Mouse (Mus musculus) kidney, embryonic 15.5 days (tissue): ENCODE results near the gene Scamp2. TPM values are rescaled to one million over a fixed set of nuclear protein-coding genes. Genes with fewer than 3 reads are reported as not detected.

Experiments
- ATAC-seq: fragments of 200-750 bp; cut with Nextera tagmentation; replicated peaks from 2 replicates; pipeline ENCODE4 v1.8.0; 2017; ENCODE audit warnings: moderate TSS enrichment; ENCODE audit not compliant: low FRiP score
- H3K27ac ChIP-seq: fragments of 300-500 bp; sonication (generic); 2 replicates; pipeline ENCODE4 v1.5.1; 2015; ENCODE audit warnings: mild to moderate bottlenecking, inconsistent platforms
- H3K27me3 ChIP-seq: fragments of 300-500 bp; sonication (generic); 2 replicates; pipeline ENCODE4 v1.6.1; 2015; ENCODE audit warnings: inconsistent platforms
- H3K36me3 ChIP-seq: fragments of 300-500 bp; sonication (generic); 2 replicates; pipeline ENCODE4 v1.6.1; 2015; ENCODE audit warnings: inconsistent platforms
- H3K4me1 ChIP-seq: fragments of 300-500 bp; sonication (generic); 2 replicates; pipeline ENCODE4 v1.6.1; 2015; ENCODE audit warnings: inconsistent platforms
- H3K4me2 ChIP-seq: fragments of 300-500 bp; sonication (generic); 2 replicates; pipeline ENCODE4 v1.6.1; 2015; ENCODE audit warnings: moderate library complexity, mild to moderate bottlenecking, inconsistent platforms
- H3K4me3 ChIP-seq: fragments of 300-500 bp; sonication (generic); replicated peaks from 2 replicates; pipeline ENCODE4 v1.5.1; 2015; ENCODE audit warnings: mild to moderate bottlenecking, inconsistent platforms
- H3K9ac ChIP-seq: fragments of 300-500 bp; sonication (generic); 2 replicates; pipeline ENCODE4 v1.6.1; 2015; ENCODE audit warnings: mild to moderate bottlenecking, inconsistent platforms
- H3K9me3 ChIP-seq: fragments of 300-500 bp; sonication (generic); replicated peaks from 2 replicates; pipeline ENCODE4 v1.6.1; 2016; ENCODE audit warnings: inconsistent platforms
- WGBS: fragments of 180-500 bp; shearing (Covaris S2); methylation state at CpG from one replicate; pipeline ENCODE4 v1.1.7; 2015; ENCODE audit warnings: mixed read lengths; 5-methylcytosine and 5-hydroxymethylcytosine counted together
- polyA plus RNA-seq: library from polyadenylated mRNA; unstranded; fragments of >200 nt; fragmentation: Nextera tagmentation; extraction: Ambion mirVana; gene quantifications from 2 replicates; pipeline ENCODE4 v1.2.1, GENCODE M21; 2015

Gene Scamp2
- polyA plus RNA-seq, 1 experiment from 2014 or later: 85.5 TPM

DNA sequence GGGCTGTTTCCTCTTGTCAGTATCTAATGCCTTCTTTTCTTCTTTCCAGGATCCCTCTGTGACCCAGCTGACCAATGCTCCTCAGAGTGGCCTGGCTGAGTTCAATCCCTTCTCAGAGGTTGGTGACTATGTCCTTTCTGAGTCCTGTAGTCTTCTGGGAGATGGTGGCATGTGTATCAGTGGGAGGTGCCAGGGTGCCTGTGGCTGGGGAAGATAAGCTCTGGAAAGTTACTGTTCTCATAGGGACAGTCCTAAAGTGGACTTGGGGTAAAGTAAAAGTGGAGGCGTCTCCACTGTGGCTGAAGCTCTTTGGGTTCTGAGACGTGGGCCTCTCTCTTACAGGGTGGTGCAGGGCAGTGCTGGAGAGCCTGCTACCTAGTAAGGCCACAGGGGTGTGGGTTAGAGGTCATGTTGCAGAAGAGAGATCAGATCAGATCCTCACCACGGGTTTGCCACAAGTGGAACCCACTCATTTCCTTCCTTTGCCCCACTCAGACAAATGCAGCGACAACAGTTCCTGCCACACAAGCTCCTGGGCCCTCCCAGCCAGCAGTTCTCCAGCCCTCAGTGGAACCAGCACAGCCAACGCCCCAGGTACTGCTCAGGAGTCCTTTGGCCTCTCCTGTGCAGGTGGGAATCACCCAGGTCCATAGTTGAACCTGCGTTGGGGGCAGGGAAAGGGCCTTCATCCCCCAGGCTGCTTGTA lies 16.6 kb downstream of the Scamp2 start:
- WGBS: 88% methylated on average over 6 of the region's 6 CpGs
- ATAC-seq: no peak
- no peaks in the 10 kb centered on the region for H3K9me3 ChIP-seq
- H3K4me2 ChIP-seq: no peak overlapping the region
- no peak overlapping the region for H3K9ac ChIP-seq
- H3K4me3 ChIP-seq: no peak overlapping the region
- peaks cover 62% of the 10 kb centered on the region for H3K36me3 ChIP-seq
- no peaks in the 10 kb centered on the region for H3K4me1 ChIP-seq
- H3K27me3 ChIP-seq: no peaks in the 10 kb centered on the region
- no peak overlapping the region for H3K27ac ChIP-seq

DNA sequence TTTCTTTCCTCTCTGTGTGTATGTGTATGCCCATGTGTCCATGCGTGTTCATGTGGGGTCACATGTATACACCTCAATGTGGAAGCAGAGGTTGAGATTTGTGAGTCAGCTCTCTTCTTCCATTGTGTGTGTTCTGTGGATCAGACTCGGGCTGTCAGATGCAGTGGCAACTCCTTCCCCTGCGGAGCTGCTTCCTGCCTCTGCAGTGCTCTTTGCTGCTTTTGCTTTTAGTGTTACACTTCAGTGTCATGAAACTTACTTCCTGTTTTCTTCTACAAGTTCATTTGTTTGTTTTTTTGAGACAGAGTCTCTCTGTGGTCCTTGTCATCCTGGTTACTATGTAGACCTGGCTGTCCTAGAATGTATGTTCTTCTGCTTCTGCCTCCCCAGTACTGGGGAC lies 24.2 kb downstream of the Scamp2 start:
- Histone ChIP-seq H3K4me2 (no peak overlapping the region), H3K36me3 (peaks cover 80% of the 10 kb centered on the region), H3K4me3 (no peak overlapping the region), H3K9ac (no peak overlapping the region), H3K27me3 (no peaks in the 10 kb centered on the region), H3K9me3 (no peaks in the 10 kb centered on the region), H3K4me1 (peaks cover 11% of the 10 kb centered on the region), H3K27ac (no peak overlapping the region)
- ATAC-seq: no peak
- WGBS: 82% methylated on average over 3 of the region's 3 CpGs

DNA sequence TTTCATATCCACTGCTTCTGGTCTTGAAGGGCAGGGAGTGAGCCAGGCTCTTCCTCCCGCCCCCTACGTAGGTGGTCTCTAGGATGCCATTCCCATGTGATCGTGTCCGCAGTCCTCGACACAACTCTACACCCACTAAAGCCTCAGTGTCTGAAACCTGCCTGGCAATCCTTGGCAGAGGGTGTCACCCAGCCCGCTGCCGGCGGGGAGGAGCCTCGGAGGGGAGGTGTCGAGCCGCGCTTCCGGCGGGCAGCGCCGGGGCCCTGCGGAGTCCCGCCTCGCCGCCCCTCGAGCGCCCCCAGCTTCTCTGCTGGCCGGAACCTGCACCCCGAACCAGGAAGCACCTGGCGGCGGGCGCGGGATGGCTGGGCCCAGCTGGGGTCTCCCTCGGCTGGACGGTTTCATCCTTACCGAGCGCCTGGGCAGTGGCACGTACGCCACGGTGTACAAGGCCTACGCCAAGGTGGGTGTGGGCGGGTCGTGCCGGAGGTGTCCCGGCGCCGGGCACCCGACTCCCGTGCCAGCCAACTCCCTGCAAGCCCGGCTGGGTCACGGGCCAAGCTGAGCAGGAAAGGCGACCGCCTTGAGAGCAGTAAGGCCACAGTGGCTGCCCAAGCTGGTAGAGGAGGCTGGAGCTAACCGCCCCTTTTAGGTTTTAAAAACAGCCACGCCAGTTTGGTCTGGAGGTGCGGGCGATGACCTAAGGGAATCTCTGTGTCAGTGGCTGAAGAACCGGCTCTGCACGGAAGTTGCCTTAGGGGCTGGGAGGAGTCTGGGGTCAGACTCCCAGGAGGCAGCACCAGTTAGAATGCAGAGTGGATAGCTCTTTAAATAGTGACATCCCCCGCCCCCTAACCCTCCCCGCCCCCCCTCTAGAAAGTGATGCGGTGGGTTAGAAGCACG lies 28.7 kb downstream of the Scamp2 start, which contains the start of gene Ulk3:
Gene Ulk3, plus strand, starts transcription at position 229 of the 903 bp plus-strand sequence.
- Histone ChIP-seq H3K27me3 (no peaks in the 10 kb centered on the region), H3K4me2 (peak within 1 kb of the TSS; percentile 95), H3K9ac (peak within 1 kb of the TSS; percentile 70), H3K27ac (peak within 1 kb of the TSS; percentile 94), H3K9me3 (no peaks in the 10 kb centered on the region), H3K4me1 (peaks cover 37% of the 10 kb centered on the region), H3K4me3 (peak within 1 kb of the TSS; percentile 87), H3K36me3 (peaks cover 49% of the 10 kb centered on the region)
- ATAC-seq: peak; percentile 81
- under 1% methylated on average over 58 of the region's 58 CpGs for WGBS

GRCm38 (mm10) chr9:57590726-57591125 lies 30.0 kb downstream of the Scamp2 start:
- Histone ChIP-seq H3K9ac (no peak overlapping the region), H3K9me3 (no peaks in the 10 kb centered on the region), H3K27ac (no peak overlapping the region), H3K27me3 (no peaks in the 10 kb centered on the region), H3K4me1 (peaks cover 38% of the 10 kb centered on the region), H3K4me3 (no peak overlapping the region), H3K4me2 (peak overlapping the region; percentile 95; the same call in 1 of the 2 replicates), H3K36me3 (peaks cover 49% of the 10 kb centered on the region)
- no peak for ATAC-seq
- 44% methylated on average over 5 of the region's 5 CpGs for WGBS

DNA sequence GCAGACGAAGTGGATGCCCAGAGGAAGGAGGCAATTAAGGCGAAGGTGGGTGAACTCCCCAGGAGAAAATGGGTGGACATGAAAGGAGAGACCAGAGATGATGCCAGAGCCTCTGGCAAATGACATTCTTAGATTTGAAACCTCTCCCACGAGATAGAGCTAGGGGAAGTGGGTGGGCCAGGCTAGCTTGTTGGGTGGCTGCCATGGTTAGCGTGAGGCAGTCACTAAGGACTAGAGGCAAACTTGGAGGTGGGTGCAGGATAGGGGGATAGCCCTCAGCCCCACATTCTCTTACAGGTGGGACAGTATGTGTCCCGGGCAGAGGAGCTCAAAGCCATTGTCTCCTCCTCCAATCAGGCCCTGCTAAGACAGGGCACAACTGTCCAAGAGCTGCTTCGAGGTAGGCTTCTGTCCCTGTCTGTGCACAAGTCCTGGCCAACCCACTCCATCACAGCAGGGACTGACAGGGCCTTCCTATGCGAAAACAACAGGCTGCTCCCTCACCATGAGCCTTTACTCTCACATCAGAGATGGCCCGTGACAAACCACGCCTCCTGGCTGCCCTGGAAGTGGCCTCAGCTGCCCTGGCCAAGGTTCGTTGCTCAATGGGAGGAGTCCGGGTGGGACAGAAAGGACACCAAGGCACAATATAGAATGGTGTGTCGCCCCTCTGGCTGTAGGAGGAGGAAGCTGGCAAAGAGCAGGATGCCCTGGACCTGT lies 32.9 kb downstream of the Scamp2 start:
- 36% methylated on average over 12 of the region's 12 CpGs for WGBS
- Histone ChIP-seq H3K27me3 (no peaks in the 10 kb centered on the region), H3K36me3 (peaks cover 27% of the 10 kb centered on the region), H3K9ac (no peak overlapping the region), H3K4me1 (peaks cover 49% of the 10 kb centered on the region), H3K4me3 (no peak overlapping the region), H3K27ac (0 out of 2 replicates have a peak overlapping the region, but pooled peaks have one; percentile 43), H3K4me2 (peak overlapping the region; percentile 3; the same call in 1 of the 2 replicates), H3K9me3 (no peaks in the 10 kb centered on the region)
- ATAC-seq: peak; percentile 52

DNA sequence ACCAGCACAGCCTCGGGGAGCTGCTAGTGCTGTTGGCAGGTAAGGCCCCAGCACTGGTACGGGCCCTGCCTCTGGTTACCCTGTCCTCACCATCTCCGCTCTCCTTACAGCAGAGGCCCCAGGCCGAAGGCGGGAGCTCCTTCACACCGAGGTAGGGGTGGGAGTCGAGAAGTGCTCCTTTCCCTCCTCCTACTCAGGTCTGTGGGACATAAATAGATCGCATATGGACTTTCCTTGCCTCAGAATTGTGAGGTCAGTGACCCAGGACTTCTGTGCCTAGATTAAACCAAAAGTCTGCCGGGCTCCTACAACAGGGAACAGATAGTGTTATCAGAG lies 33.4 kb downstream of the Scamp2 start:
- WGBS: 45% methylated on average over 9 of the region's 9 CpGs
- no peak for ATAC-seq

DNA sequence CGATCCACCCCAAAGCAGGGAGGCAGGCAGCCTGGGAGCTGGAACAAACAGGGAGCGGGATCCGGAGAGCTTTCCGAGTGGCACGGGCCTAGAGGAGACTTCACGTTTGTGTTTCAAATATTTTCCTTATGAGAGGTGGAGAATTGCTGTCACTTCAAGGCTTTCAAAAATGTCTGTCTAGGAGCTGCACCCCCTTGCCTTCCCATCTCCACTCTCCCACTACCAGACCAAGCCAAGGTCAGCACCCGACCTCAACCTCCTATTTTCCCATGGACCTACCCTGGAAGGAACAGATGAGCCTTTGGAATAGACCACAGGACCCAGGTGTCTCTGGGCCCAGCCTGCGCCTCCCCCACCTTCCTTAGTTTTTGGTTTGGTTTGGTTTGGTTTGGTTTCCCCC lies 36.5 kb downstream of the Scamp2 start:
- ATAC-seq: no peak
- 85% methylated on average over 8 of the region's 8 CpGs for WGBS
- Histone ChIP-seq H3K27me3 (no peaks in the 10 kb centered on the region), H3K9me3 (no peaks in the 10 kb centered on the region), H3K36me3 (peaks cover 27% of the 10 kb centered on the region), H3K4me1 (peaks cover 52% of the 10 kb centered on the region), H3K4me2 (no peak overlapping the region), H3K9ac (no peak overlapping the region), H3K4me3 (no peak overlapping the region), H3K27ac (no peak overlapping the region)

More for the DNA sequence above, 33.4 kb downstream of the Scamp2 start:
- Histone ChIP-seq H3K9ac (no peak overlapping the region), H3K36me3 (peaks cover 27% of the 10 kb centered on the region), H3K9me3 (no peaks in the 10 kb centered on the region), H3K27ac (0 out of 2 replicates have a peak overlapping the region, but pooled peaks have one; percentile 43), H3K4me3 (no peak overlapping the region), H3K4me2 (peak overlapping the region; percentile 3; the same call in 1 of the 2 replicates), H3K4me1 (peaks cover 49% of the 10 kb centered on the region), H3K27me3 (no peaks in the 10 kb centered on the region)

- H3K4me3 ChIP-seq: no peak overlapping the region
- H3K9ac ChIP-seq: no peak overlapping the region
- no peak for ATAC-seq
- no peaks in the 10 kb centered on the region for H3K9me3 ChIP-seq
- H3K36me3 ChIP-seq: peaks cover 23% of the 10 kb centered on the region
- 30% methylated on average over 4 of the region's 4 CpGs for WGBS
- H3K27me3 ChIP-seq: no peaks in the 10 kb centered on the region
- H3K4me2 ChIP-seq: no peak overlapping the region
- no peak overlapping the region for H3K27ac ChIP-seq
- H3K4me1 ChIP-seq: peaks cover 52% of the 10 kb centered on the region
These were observed 37.2 kb downstream of the Scamp2 start for GRCm38 (mm10) chr9:57597929-57598382.

- no peaks in the 10 kb centered on the region for H3K9me3 ChIP-seq
- H3K9ac ChIP-seq: no peak overlapping the region
- no peak overlapping the region for H3K27ac ChIP-seq
- no peak overlapping the region for H3K4me3 ChIP-seq
- 0 out of 2 replicates have a peak, but pooled peaks have one; percentile 53 for ATAC-seq
- peaks cover 18% of the 10 kb centered on the region for H3K36me3 ChIP-seq
- WGBS: 47% methylated on average over 8 of the region's 8 CpGs
- H3K27me3 ChIP-seq: peaks cover 3% of the 10 kb centered on the region; the same call in 1 of the 2 replicates
- no peak overlapping the region for H3K4me2 ChIP-seq
- peaks cover 42% of the 10 kb centered on the region for H3K4me1 ChIP-seq
These were observed 38.3 kb downstream of the Scamp2 start for GRCm38 (mm10) chr9:57598851-57599563.

DNA sequence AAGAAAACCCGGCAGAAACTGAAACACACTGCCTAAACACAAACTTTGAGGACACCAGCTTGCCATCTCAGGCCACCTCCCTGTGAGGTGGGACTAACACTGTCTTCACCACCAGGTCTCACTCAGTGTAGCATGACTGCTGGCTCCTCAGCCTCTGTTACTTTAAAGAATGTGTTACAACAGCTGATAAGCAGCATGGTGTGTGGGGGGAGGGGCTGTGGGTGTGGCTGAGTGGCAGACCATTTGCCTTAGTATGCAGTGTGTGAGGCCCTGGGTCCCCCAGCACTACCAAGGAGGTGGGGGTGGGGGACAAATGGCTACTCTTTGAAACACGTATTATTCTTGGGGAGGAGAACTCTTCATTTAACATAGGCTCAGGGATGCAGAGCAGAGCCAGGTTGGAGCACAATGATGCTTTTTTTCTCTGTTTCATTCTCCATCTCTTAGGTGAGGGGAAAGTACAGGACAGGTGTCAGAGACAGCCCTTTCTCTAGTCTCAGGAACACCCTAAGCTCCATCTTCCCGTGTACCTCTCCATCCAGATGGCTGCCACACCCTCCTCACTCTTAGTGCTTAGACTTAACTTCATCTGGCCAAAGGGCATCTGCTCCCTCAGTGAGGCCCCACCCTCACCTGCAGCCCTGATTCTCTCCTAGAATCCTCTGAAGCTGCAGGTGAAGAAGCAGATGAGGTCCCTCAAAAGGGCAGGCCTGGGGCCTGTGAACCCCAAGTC lies 40.0 kb downstream of the Scamp2 start:
- Histone ChIP-seq H3K4me2 (no peak overlapping the region), H3K27me3 (peaks cover 14% of the 10 kb centered on the region; the same call in 1 of the 2 replicates), H3K27ac (no peak overlapping the region), H3K9ac (no peak overlapping the region), H3K4me3 (no peak overlapping the region), H3K9me3 (no peaks in the 10 kb centered on the region), H3K4me1 (peaks cover 37% of the 10 kb centered on the region), H3K36me3 (0 out of 2 replicates have a peak, but pooled peaks cover 3% of the 10 kb centered on the region)
- WGBS: 12% methylated on average over 3 of the region's 3 CpGs
- ATAC-seq: no peak; the same call in 1 of the 2 replicates
